Mouse (Mus musculus): ENCODE measurements around the gene Rxfp2. TPM values are rescaled to one million over a fixed set of nuclear protein-coding genes. Genes with fewer than 3 reads are reported as not detected.

The Rxfp2 gene
- polyA plus RNA-seq, 1 experiment from 2014 or later: not detected

DNA sequence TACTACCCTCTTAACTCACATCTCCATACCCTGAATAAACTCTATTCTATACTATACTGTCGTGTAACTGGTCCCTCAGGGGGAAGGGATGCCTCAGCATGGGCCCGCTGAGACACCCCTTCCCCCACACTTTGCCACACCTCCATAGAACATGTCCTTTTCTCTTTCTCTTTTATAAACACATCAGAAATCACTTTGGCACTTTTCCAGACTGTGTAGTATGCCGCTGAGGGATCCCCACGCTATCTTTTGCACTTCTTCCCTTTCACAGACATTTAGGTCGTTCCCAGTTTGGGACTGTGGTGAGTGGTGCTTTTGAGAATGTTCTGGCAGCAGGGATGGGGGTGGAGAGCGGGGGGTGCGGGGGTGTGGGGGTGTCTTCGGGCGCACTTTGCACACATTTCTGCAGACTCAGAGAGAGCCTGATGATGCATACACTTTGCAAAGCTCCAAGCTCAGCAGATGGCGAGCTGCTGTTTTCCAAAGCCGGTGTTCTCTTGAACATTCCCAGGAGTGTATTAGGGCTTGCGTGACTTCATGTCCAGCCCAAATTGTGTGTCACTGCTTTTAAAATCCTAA lies 8.1 kb downstream of the Rxfp2 start:
- Histone ChIP-seq H3K9ac (ENCODE audit: low read depth, low read length) (no peak overlapping the region), H3K36me3 (ENCODE audit: control insufficient read depth, insufficient read depth) (no peaks in the 10 kb centered on the region), H3K4me2 (ENCODE audit: low read depth, low read length) (no peak overlapping the region), H3K27me3 (ENCODE audit: control insufficient read depth, insufficient read depth, low read depth, low read length) (no peaks in the 10 kb centered on the region), H3K4me3 (ENCODE audit: low read depth, low read length) (no peak overlapping the region), H3K9me3 (replicated peaks; ENCODE audit: control insufficient read depth, low read length) (no peaks in the 10 kb centered on the region), H3K4me1 (ENCODE audit: control insufficient read depth, low read depth, low read length) (no peaks in the 10 kb centered on the region), H3K27ac (ENCODE audit: low read length) (no peak overlapping the region)
- 67% methylated on average over 12 of the region's 12 CpGs for WGBS (ENCODE audit: insufficient replicate concordance)
- no peak for ATAC-seq (ENCODE audit: low read depth)

DNA sequence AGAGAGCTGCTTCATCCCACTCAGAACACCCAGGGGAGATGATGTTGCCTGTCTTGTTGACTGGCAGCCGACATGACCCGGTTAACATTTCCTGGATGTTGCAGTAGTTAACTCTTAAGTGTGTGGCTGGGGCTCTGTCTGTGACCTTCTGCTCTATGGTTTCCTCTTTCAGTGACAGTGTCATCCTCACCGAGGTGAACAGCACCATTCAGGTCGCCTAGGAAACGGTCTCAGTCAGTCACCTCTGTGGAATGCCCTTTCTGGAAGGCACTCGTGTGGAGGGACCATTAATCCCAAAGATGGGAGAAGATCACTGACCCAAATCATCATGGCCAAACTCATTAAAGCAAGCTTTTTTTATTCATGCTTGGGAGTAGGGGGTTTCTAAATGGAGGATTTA lies 12.7 kb downstream of the Rxfp2 start:
- WGBS (ENCODE audit: insufficient replicate concordance): 38% methylated on average over 6 of the region's 6 CpGs
- no peaks in the 10 kb centered on the region for H3K9me3 ChIP-seq (replicated peaks; ENCODE audit: control insufficient read depth, low read length)
- ATAC-seq (ENCODE audit: low read depth): no peak
- no peaks in the 10 kb centered on the region for H3K4me1 ChIP-seq (ENCODE audit: control insufficient read depth, low read depth, low read length)
- no peak overlapping the region for H3K27ac ChIP-seq (ENCODE audit: low read length)
- H3K36me3 ChIP-seq (ENCODE audit: control insufficient read depth, insufficient read depth): no peaks in the 10 kb centered on the region
- no peak overlapping the region for H3K4me3 ChIP-seq (ENCODE audit: low read depth, low read length)
- no peak overlapping the region for H3K4me2 ChIP-seq (ENCODE audit: low read depth, low read length)
- no peaks in the 10 kb centered on the region for H3K27me3 ChIP-seq (ENCODE audit: control insufficient read depth, insufficient read depth, low read depth, low read length)
- H3K9ac ChIP-seq (ENCODE audit: low read depth, low read length): no peak overlapping the region

DNA sequence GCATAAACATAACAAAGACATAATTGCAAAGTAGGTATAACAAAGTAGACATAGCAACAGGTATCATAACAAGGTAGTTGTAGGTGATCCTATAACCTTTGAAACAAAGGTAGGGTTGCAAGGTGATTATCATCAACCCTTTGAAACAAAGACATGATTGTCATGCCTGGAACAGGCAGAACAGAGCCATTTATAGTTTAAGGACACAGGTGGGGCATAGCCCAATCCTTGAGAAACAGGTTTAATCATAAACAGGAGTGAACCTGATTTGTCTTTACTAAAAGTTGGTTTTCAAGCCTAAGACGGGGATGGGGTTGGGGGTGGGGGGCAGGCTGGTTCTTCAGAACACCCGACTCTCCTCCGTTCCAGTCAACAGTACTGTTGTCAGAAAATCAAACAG lies 13.2 kb downstream of the Rxfp2 start:
- Histone ChIP-seq H3K27me3 (ENCODE audit: control insufficient read depth, insufficient read depth, low read depth, low read length) (no peaks in the 10 kb centered on the region), H3K4me1 (ENCODE audit: control insufficient read depth, low read depth, low read length) (no peaks in the 10 kb centered on the region), H3K9me3 (replicated peaks; ENCODE audit: control insufficient read depth, low read length) (no peaks in the 10 kb centered on the region), H3K4me2 (ENCODE audit: low read depth, low read length) (no peak overlapping the region), H3K9ac (ENCODE audit: low read depth, low read length) (no peak overlapping the region), H3K27ac (ENCODE audit: low read length) (no peak overlapping the region), H3K36me3 (ENCODE audit: control insufficient read depth, insufficient read depth) (no peaks in the 10 kb centered on the region), H3K4me3 (ENCODE audit: low read depth, low read length) (no peak overlapping the region)
- ATAC-seq (ENCODE audit: low read depth): no peak
- 63% methylated on average over 3 of the region's 3 CpGs for WGBS (ENCODE audit: insufficient replicate concordance)

DNA sequence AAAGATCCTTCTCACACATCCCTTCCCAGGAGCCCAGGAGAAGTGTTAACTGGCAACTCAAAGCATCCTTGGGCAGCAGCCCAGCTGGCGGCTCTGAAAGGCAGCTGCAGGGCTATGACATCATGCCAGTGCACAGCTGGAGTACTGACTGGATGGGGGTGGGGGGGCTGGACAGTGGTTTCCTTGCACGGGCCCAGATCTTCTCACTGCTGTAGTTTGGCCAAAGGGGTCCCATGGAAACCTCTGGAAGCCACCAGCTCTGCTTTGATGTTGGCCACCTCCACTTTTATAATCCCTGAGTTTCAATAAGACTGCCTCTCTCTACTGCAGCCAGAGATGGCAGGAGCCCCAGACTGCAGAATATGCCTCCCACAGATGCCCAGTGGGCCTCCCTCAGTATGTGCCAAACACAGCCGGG lies 13.6 kb downstream of the Rxfp2 start:
- no peaks in the 10 kb centered on the region for H3K4me1 ChIP-seq (ENCODE audit: control insufficient read depth, low read depth, low read length)
- ATAC-seq (ENCODE audit: low read depth): no peak
- H3K27ac ChIP-seq (ENCODE audit: low read length): no peak overlapping the region
- H3K27me3 ChIP-seq (ENCODE audit: control insufficient read depth, insufficient read depth, low read depth, low read length): no peaks in the 10 kb centered on the region
- no peak overlapping the region for H3K4me3 ChIP-seq (ENCODE audit: low read depth, low read length)
- H3K9ac ChIP-seq (ENCODE audit: low read depth, low read length): no peak overlapping the region
- no peak overlapping the region for H3K4me2 ChIP-seq (ENCODE audit: low read depth, low read length)
- WGBS (ENCODE audit: insufficient replicate concordance): 48% methylated on average over 3 of the region's 3 CpGs
- no peaks in the 10 kb centered on the region for H3K36me3 ChIP-seq (ENCODE audit: control insufficient read depth, insufficient read depth)
- H3K9me3 ChIP-seq (replicated peaks; ENCODE audit: control insufficient read depth, low read length): no peaks in the 10 kb centered on the region

DNA sequence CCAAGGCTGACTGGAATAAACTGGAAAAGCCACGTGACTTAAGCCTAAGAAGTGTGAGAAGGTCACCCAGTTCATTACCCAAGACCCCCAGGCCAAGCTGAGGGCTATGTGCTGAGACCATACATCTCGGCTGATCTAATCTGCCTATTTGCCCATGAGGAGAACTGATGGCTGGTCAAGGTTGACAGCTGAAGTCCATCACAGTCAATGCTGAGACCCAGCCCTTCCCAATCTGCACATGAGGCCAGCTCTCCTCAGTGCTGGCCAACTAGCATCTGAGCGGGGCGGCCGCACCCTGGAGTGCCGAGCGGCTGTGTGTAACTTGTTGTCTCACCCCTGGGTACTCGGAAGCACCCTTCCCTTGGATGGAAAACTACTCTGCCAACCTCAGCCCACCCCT lies 17.8 kb downstream of the Rxfp2 start:
- 70% methylated on average over 8 of the region's 8 CpGs for WGBS (ENCODE audit: insufficient replicate concordance)
- H3K4me3 ChIP-seq (ENCODE audit: low read depth, low read length): no peak overlapping the region
- ATAC-seq (ENCODE audit: low read depth): no peak
- H3K27ac ChIP-seq (ENCODE audit: low read length): no peak overlapping the region
- no peaks in the 10 kb centered on the region for H3K27me3 ChIP-seq (ENCODE audit: control insufficient read depth, insufficient read depth, low read depth, low read length)
- no peak overlapping the region for H3K9ac ChIP-seq (ENCODE audit: low read depth, low read length)
- no peaks in the 10 kb centered on the region for H3K36me3 ChIP-seq (ENCODE audit: control insufficient read depth, insufficient read depth)
- H3K4me2 ChIP-seq (ENCODE audit: low read depth, low read length): no peak overlapping the region
- no peaks in the 10 kb centered on the region for H3K4me1 ChIP-seq (ENCODE audit: control insufficient read depth, low read depth, low read length)
- H3K9me3 ChIP-seq (replicated peaks; ENCODE audit: control insufficient read depth, low read length): no peaks in the 10 kb centered on the region

DNA sequence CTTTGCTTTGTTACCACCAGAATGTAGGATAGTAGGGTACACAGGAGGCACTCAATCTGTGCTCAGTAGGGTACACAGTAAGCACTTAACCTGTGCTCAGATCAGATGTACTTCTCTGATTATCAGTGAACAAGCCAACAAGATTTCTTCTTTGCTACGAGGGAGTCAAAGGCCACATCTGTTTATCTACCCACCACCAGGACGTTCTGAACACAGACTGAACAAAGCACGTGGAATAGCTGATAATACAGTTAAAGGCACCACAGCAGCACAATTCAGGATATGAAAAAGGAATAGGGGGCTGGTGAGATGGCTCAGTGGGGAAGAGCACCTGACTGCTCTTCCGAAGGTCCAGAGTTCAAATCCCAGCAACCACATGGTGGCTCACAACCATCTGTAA lies 18.4 kb downstream of the Rxfp2 start:
- ATAC-seq (ENCODE audit: low read depth): no peak
- WGBS (ENCODE audit: insufficient replicate concordance): 28% methylated on average over 4 of the region's 4 CpGs
- Histone ChIP-seq H3K27ac (ENCODE audit: low read length) (no peak overlapping the region), H3K4me1 (ENCODE audit: control insufficient read depth, low read depth, low read length) (no peaks in the 10 kb centered on the region), H3K27me3 (ENCODE audit: control insufficient read depth, insufficient read depth, low read depth, low read length) (no peaks in the 10 kb centered on the region), H3K4me2 (ENCODE audit: low read depth, low read length) (no peak overlapping the region), H3K9me3 (replicated peaks; ENCODE audit: control insufficient read depth, low read length) (no peaks in the 10 kb centered on the region), H3K4me3 (ENCODE audit: low read depth, low read length) (no peak overlapping the region), H3K9ac (ENCODE audit: low read depth, low read length) (no peak overlapping the region), H3K36me3 (ENCODE audit: control insufficient read depth, insufficient read depth) (no peaks in the 10 kb centered on the region)

DNA sequence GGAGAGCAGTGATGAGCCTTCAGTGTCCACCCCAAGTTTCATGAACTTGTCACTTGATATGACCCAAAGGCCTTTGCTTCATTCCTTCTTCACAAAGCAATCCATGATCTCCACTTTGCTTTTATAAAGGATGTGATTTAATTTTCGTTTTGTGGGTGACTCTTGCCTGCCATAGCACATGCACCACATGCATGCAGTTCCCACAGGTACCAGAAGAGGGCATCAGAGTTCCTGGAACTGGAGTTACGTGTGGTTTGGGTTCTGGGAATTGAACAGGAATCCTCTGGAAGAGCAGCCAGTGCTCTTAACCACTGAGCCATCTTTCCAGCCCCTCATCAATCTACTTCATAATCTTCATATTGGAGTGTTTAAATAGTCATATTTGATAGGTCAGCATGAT lies 26.1 kb downstream of the Rxfp2 start:
- Histone ChIP-seq H3K9me3 (replicated peaks; ENCODE audit: control insufficient read depth, low read length) (no peaks in the 10 kb centered on the region), H3K4me3 (ENCODE audit: low read depth, low read length) (no peak overlapping the region), H3K9ac (ENCODE audit: low read depth, low read length) (no peak overlapping the region), H3K4me2 (ENCODE audit: low read depth, low read length) (no peak overlapping the region), H3K36me3 (ENCODE audit: control insufficient read depth, insufficient read depth) (no peaks in the 10 kb centered on the region), H3K27me3 (ENCODE audit: control insufficient read depth, insufficient read depth, low read depth, low read length) (no peaks in the 10 kb centered on the region), H3K4me1 (ENCODE audit: control insufficient read depth, low read depth, low read length) (no peaks in the 10 kb centered on the region), H3K27ac (ENCODE audit: low read length) (no peak overlapping the region)
- WGBS (ENCODE audit: insufficient replicate concordance): 42% methylated on average over 2 of the region's 2 CpGs
- ATAC-seq (ENCODE audit: low read depth): no peak

DNA sequence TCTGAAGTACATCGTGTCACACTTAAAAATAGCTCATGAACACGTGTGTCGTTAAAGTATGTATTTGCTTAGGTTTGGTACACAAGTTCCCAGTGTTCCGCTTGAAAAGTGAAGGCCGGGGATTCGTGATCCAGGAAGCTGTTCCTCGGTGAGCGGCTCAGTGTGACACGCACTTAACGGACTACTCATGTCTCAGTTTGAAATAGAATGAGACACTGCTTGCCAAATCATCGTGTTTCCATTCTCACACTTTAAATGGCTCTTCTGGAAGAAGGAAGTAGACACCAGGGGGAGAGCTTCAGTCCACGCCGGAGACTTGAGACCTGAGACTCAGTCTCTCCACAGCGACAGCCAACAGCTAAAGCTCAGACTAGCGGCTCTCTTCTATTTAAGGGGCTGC lies 28.0 kb downstream of the Rxfp2 start:
- Histone ChIP-seq H3K36me3 (ENCODE audit: control insufficient read depth, insufficient read depth) (no peaks in the 10 kb centered on the region), H3K9ac (ENCODE audit: low read depth, low read length) (no peak overlapping the region), H3K9me3 (replicated peaks; ENCODE audit: control insufficient read depth, low read length) (no peaks in the 10 kb centered on the region), H3K4me2 (ENCODE audit: low read depth, low read length) (no peak overlapping the region), H3K27ac (ENCODE audit: low read length) (no peak overlapping the region), H3K4me1 (ENCODE audit: control insufficient read depth, low read depth, low read length) (no peaks in the 10 kb centered on the region), H3K4me3 (ENCODE audit: low read depth, low read length) (no peak overlapping the region), H3K27me3 (ENCODE audit: control insufficient read depth, insufficient read depth, low read depth, low read length) (no peaks in the 10 kb centered on the region)
- ATAC-seq (ENCODE audit: low read depth): no peak
- WGBS (ENCODE audit: insufficient replicate concordance): 66% methylated on average over 15 of the region's 15 CpGs

DNA sequence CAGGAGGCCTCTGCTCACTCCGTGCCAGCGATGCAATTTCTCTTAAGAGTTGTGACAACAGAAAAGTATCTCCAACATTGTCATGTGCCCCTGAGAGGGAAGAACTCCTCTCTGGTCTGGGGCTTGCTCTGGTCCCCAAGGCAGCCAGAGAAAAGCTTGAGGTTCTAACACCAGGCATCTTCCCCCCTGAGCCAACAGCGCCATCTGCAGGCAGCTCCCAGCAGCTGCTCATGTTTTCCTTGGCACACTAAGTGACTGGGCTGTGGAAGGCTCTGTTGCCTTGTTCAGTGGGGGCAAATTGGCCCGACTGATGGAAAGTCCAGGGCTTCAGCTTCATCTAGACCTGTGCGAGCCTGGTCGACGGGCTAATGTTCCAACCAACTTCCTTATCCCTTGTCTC lies 31.5 kb downstream of the Rxfp2 start:
- H3K27me3 ChIP-seq (ENCODE audit: control insufficient read depth, insufficient read depth, low read depth, low read length): no peaks in the 10 kb centered on the region
- 46% methylated on average over 7 of the region's 7 CpGs for WGBS (ENCODE audit: insufficient replicate concordance)
- no peak overlapping the region for H3K4me2 ChIP-seq (ENCODE audit: low read depth, low read length)
- ATAC-seq (ENCODE audit: low read depth): no peak
- H3K4me1 ChIP-seq (ENCODE audit: control insufficient read depth, low read depth, low read length): no peaks in the 10 kb centered on the region
- no peaks in the 10 kb centered on the region for H3K36me3 ChIP-seq (ENCODE audit: control insufficient read depth, insufficient read depth)
- H3K4me3 ChIP-seq (ENCODE audit: low read depth, low read length): no peak overlapping the region
- H3K9ac ChIP-seq (ENCODE audit: low read depth, low read length): no peak overlapping the region
- no peak overlapping the region for H3K27ac ChIP-seq (ENCODE audit: low read length)
- no peaks in the 10 kb centered on the region for H3K9me3 ChIP-seq (replicated peaks; ENCODE audit: control insufficient read depth, low read length)
